Mouse (Mus musculus) hindbrain, embryonic 10.5 days (tissue): Measurements from ENCODE around the gene Gm19668. TPM values are rescaled to one million over a fixed set of nuclear protein-coding genes. Genes with fewer than 3 reads are reported as not detected.

Source experiments
- DNase-seq: peaks from one replicate; pipeline ENCODE4 v3.0.0-alpha.2; 2017; ENCODE audit warnings: low spot score
- H3K27ac ChIP-seq: fragments of 300-500 bp; sonication (generic); 2 replicates; pipeline ENCODE4 v1.5.1; 2016; ENCODE audit warnings: mild to moderate bottlenecking, moderate library complexity
- H3K27me3 ChIP-seq: fragments of 300-500 bp; sonication (generic); 2 replicates; pipeline ENCODE4 v1.6.1; 2016; ENCODE audit warnings: mild to moderate bottlenecking; ENCODE audit not compliant: poor library complexity, insufficient read depth, severe bottlenecking
- H3K36me3 ChIP-seq: fragments of 300-500 bp; sonication (generic); 2 replicates; pipeline ENCODE4 v1.6.1; 2016; ENCODE audit warnings: mild to moderate bottlenecking, moderate library complexity
- H3K4me1 ChIP-seq: fragments of 300-500 bp; sonication (generic); replicated peaks from 2 replicates; pipeline ENCODE4 v1.6.1; 2016; ENCODE audit warnings: mild to moderate bottlenecking
- H3K4me3 ChIP-seq: fragments of 300-500 bp; sonication (generic); 2 replicates; pipeline ENCODE4 v1.5.1; 2016; ENCODE audit warnings: mild to moderate bottlenecking, moderate library complexity
- H3K9me3 ChIP-seq: fragments of 300-500 bp; sonication (generic); 2 replicates; pipeline ENCODE4 v1.6.1; 2016; ENCODE audit warnings: mild to moderate bottlenecking, moderate library complexity
- WGBS: fragments of 180-500 bp; shearing (Covaris S2); methylation state at CpG from one replicate; pipeline ENCODE4 v1.1.7; 2016; 5-methylcytosine and 5-hydroxymethylcytosine counted together
- polyA plus RNA-seq: library from polyadenylated mRNA; unstranded; fragments of >200 nt; fragmentation: Nextera tagmentation; extraction: Ambion mirVana; gene quantifications from 2 replicates; pipeline ENCODE4 v1.2.1, GENCODE M21; 2016

Gene Gm19668
- not detected in 2 replicates for polyA plus RNA-seq

DNA sequence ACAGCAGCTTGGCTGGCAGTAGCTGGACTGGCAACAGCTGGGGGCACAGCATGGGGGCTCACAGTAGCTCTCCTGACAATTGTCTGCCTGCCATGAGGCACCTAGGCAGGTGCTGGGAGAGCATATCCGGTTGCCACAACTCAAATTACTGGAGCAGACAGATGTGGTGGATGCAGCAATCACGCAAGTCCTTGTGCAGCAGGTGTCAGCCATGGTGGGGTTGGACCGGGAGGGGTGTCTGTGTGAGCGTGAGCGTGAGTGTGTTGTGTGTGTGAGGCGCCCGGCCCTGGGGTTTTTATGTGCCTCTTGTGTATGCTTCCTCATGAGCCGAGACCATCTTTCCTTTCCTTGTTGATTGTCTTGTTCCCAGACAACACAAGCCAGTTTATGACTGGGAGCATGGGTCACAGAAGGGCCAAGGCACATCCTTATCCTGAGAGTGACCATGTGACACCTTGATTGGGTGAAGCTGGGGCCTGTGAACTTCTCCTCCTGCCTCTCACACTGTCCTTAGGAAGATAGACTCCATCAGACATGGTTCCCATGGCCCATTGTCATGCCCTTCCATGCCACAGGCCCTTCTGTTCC lies at the start of gene Gm19668:
TSS of gene Gm19668 (minus strand) at position 213 of the 588 bp plus-strand sequence.
- WGBS, result 54% methylated on average over 8 of the region's 8 CpGs

DNA sequence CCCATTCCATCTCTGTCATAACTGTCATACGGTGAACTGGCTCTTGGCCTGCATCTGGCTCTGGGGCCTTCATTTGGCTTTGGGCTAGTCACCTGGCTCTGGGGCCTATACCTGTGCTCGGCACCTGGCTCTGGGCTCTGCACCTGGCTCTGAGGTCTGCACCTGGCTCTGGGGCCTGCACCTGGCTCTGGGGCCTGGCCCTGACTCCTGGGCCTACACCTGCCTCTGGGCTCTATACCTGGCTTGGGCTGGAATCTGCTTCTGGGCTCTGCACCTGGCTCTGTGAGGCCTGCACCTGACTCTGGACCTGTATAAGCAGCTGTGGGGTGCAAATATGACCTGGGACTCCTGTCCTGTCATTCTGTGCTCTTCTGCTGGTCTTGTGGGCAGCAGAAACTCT lies 48.6 kb upstream of the Gm19668 start:
- no peak overlapping the region for H3K4me3 ChIP-seq
- DNase-seq, result no peak
- H3K27ac ChIP-seq, result no peak overlapping the region
- 84% methylated on average over 2 of the region's 2 CpGs for WGBS
- peaks cover 7% of the 10 kb centered on the region; the same call in 1 of the 2 replicates for H3K4me1 ChIP-seq
- H3K36me3 ChIP-seq, result no peaks in the 10 kb centered on the region
- H3K9me3 ChIP-seq, result peaks cover 22% of the 10 kb centered on the region
- H3K27me3 ChIP-seq, result no peaks in the 10 kb centered on the region

More for the DNA sequence above, at the start of gene Gm19668:
- Histone ChIP-seq H3K9me3 (no peaks in the 10 kb centered on the region), H3K27ac (peak within 1 kb of the TSS; percentile 74), H3K36me3 (no peaks in the 10 kb centered on the region), H3K4me1 (peaks cover 29% of the 10 kb centered on the region), H3K27me3 (no peaks in the 10 kb centered on the region), H3K4me3 (no peak within 1 kb of the TSS)
- DNase-seq, result no peak

DNA sequence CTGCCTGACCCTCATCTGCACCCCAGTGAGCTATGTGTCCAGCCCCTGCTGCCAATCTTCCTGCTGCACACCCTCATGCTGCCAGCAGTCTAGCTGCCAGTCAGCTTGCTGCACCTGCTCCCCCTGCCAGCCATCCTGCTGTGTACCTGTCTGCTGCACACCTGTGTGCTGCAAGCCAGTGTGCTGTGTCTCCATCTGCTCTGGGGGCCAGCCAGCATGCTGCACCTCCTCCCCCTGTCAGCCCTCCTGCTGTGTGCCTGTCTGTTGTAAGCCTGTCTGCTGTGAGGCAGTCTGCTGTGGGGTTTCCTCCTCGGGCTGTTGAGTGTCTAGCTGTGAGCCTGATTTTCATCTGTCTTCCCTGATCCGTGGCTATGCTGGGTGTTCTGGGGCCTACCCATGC lies 48.0 kb upstream of the Gm19668 start:
- peaks cover 23% of the 10 kb centered on the region for H3K9me3 ChIP-seq
- no peak for DNase-seq
- H3K27ac ChIP-seq, result no peak overlapping the region
- 12% methylated on average over 2 of the region's 2 CpGs for WGBS
- H3K36me3 ChIP-seq, result no peaks in the 10 kb centered on the region
- H3K4me3 ChIP-seq, result no peak overlapping the region
- H3K4me1 ChIP-seq, result 0 out of 2 replicates have a peak, but pooled peaks cover 7% of the 10 kb centered on the region
- no peaks in the 10 kb centered on the region for H3K27me3 ChIP-seq

DNA sequence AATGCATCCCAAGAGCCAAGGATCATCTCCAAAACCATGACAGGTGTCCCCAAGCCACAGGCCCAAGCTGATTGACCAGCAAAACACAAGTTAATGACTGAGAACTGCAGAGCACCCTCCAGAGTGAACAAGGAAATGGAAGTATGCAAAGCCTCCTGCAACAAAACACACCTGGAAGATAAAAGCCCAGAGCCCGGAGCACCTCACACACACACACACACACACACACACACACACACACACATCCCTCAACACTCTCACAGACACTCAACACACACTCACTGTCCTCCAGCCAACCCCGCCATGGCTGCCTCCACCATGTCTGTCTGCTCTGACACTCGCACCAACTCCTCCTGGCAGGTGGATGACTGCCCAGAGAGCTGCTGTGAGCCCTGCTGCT lies 47.6 kb upstream of the Gm19668 start, which contains the start of gene Gm36176:
TSS of gene Gm36176 (plus strand) at position 301 of the 400 bp plus-strand sequence.
- Histone ChIP-seq H3K27ac (no peak within 1 kb of the TSS), H3K4me1 (0 out of 2 replicates have a peak, but pooled peaks cover 7% of the 10 kb centered on the region), H3K4me3 (no peak within 1 kb of the TSS), H3K9me3 (peaks cover 23% of the 10 kb centered on the region), H3K27me3 (no peaks in the 10 kb centered on the region), H3K36me3 (no peaks in the 10 kb centered on the region)
- no peak for DNase-seq
- 68% methylated on average over 3 of the region's 3 CpGs for WGBS

DNA sequence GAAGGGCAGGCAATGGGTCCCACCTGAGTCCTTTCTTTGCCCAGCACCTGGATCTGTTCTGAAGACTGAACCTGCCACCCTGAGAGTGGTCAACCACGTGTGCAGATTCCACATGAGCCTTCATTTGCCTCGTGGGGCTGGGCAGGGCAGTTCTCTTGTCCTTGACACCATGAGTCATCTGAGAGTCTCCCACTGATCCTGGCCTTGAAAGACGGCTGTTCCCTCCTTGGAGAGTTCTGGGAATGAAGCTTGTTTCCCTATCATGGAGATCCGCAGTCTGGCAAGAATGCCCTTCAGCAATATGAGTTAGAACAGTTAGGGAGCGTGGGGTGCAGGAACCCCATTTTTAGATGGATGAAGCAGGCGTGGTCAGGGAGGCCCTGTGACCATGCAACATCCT lies 40.1 kb upstream of the Gm19668 start:
- H3K4me1 ChIP-seq, result peaks cover 6% of the 10 kb centered on the region; the same call in 1 of the 2 replicates
- no peak for DNase-seq
- no peaks in the 10 kb centered on the region for H3K36me3 ChIP-seq
- 80% methylated on average over 6 of the region's 6 CpGs for WGBS
- no peak overlapping the region for H3K27ac ChIP-seq
- no peaks in the 10 kb centered on the region for H3K27me3 ChIP-seq
- H3K9me3 ChIP-seq, result peaks cover 15% of the 10 kb centered on the region
- no peak overlapping the region for H3K4me3 ChIP-seq

DNA sequence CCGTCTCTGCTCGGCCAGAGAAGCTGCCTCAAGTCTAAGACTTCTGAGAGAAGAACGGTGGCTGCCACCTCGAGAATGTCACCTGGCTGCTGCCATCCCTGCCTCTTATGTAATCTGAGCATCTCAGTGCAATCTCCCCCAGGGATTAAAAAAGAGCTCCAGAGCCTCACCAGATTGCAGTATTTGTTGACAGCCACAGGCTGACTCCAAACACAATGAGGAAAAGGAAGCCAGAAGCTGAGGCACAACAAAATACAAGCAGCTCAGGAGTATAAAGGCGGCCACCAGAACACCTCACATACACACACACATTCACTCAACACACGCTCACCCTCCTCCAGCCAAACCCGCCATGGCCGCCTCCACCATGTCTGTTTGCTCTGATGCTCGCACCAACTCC lies 36.7 kb upstream of the Gm19668 start, which contains the start of gene Krtap10-10:
TSS of gene Krtap10-10 (plus strand) at position 301 of the 400 bp plus-strand sequence.
- Histone ChIP-seq H3K27ac (no peak within 1 kb of the TSS), H3K36me3 (no peaks in the 10 kb centered on the region), H3K9me3 (no peaks in the 10 kb centered on the region), H3K27me3 (no peaks in the 10 kb centered on the region), H3K4me3 (no peak within 1 kb of the TSS), H3K4me1 (peaks cover 6% of the 10 kb centered on the region; the same call in 1 of the 2 replicates)
- WGBS, result 73% methylated on average over 9 of the region's 9 CpGs
- DNase-seq, result no peak

DNA sequence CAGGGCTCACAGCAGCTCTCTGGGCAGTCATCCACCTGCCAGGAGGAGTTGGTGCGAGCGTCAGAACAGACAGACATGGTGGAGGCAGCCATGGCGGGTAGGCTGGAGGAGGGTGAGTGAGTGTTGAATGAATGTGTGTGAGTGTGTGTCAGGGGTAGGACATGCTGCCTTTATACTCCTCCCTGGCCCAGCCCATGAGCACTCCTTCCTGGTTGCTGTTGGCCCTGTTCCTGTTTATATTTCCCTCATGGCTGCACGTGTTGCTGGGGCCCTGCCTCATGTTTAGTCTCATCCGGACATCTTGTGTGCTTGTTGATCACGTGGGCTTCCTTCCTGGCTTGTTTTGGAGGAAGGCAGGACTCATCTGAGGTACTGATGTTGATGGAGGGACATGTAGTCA lies 28.0 kb upstream of the Gm19668 start, which contains the start of gene Krtap10-4:
TSS of gene Krtap10-4 (minus strand) at position 145 of the 400 bp plus-strand sequence.
- Histone ChIP-seq H3K27ac (no peak within 1 kb of the TSS), H3K27me3 (no peaks in the 10 kb centered on the region), H3K9me3 (peaks cover 5% of the 10 kb centered on the region; the same call in 1 of the 2 replicates), H3K4me3 (no peak within 1 kb of the TSS), H3K4me1 (no peaks in the 10 kb centered on the region), H3K36me3 (no peaks in the 10 kb centered on the region)
- no peak for DNase-seq
- WGBS, result 67% methylated on average over 6 of the region's 6 CpGs

DNA sequence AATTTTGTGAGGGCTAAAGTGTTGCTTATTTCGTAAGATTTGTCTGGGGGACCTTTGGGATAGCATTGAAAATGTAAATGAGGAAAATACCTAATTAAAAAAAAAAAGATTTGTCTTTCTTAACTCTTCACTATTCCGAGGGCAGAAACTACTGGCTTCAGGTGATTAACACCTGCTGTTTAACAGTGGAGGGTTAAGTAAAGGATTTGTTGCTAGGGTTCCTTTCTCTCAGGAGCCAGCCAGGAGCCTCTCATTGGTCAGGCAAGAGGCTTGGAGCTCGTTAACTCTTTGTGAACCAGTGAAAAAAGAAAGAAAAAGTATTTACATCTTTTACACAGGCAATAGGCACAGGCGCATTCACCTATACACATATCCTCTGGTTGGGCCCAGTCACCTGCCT lies 20.3 kb upstream of the Gm19668 start:
- Histone ChIP-seq H3K27ac (no peak overlapping the region), H3K4me1 (peaks cover 7% of the 10 kb centered on the region; the same call in 1 of the 2 replicates), H3K4me3 (no peak overlapping the region), H3K27me3 (no peaks in the 10 kb centered on the region), H3K9me3 (peaks cover 5% of the 10 kb centered on the region; the same call in 1 of the 2 replicates), H3K36me3 (no peaks in the 10 kb centered on the region)
- DNase-seq, result no peak
- WGBS, result 40% methylated on average over 4 of the region's 4 CpGs

DNA sequence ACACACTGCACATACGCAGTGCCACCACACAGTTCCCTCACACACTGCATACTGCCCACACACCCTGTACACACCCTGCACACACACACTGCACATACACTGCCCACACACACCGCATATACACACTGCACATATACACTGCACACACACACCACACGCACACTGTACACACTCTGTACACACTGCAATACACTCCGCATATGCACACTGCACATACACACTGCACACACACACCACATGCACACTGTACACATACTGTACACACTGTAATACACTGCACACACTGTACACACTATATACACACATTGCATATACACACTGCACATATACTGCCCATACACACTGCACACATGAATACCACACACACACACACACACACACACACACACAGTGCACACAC lies 19.6 kb upstream of the Gm19668 start:
- Histone ChIP-seq H3K9me3 (no peaks in the 10 kb centered on the region), H3K4me1 (peaks cover 7% of the 10 kb centered on the region; the same call in 1 of the 2 replicates), H3K36me3 (no peaks in the 10 kb centered on the region), H3K4me3 (no peak overlapping the region), H3K27ac (no peak overlapping the region), H3K27me3 (no peaks in the 10 kb centered on the region)
- DNase-seq, result no peak
- WGBS, result 93% methylated on average over 4 of the region's 4 CpGs

DNA sequence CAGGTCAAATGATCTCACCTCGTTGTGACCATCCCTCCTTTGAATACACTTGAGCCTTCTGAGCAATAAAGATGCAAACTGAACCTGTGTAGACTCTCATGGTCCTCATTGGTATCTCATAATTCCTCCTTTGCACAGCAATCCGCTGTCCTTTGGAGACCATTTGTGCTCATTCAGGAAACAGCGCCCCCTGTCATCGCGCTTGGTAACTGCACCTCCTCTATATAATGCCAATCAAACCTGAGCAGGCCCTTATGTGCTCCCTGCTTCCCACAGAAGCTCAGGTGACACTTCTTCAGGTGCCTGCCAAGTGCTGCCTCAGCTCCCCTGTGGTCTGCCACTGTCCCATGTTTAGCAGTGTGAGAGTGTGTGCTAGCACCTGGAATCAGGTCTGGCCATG lies 16.6 kb upstream of the Gm19668 start:
- H3K36me3 ChIP-seq, result no peaks in the 10 kb centered on the region
- no peaks in the 10 kb centered on the region for H3K27me3 ChIP-seq
- 0 out of 2 replicates have a peak overlapping the region, but pooled peaks have one; percentile 35 for H3K27ac ChIP-seq
- H3K9me3 ChIP-seq, result no peaks in the 10 kb centered on the region
- DNase-seq, result peak; percentile 33
- H3K4me3 ChIP-seq, result no peak overlapping the region
- 31% methylated on average over 5 of the region's 5 CpGs for WGBS
- peaks cover 7% of the 10 kb centered on the region; the same call in 1 of the 2 replicates for H3K4me1 ChIP-seq

DNA sequence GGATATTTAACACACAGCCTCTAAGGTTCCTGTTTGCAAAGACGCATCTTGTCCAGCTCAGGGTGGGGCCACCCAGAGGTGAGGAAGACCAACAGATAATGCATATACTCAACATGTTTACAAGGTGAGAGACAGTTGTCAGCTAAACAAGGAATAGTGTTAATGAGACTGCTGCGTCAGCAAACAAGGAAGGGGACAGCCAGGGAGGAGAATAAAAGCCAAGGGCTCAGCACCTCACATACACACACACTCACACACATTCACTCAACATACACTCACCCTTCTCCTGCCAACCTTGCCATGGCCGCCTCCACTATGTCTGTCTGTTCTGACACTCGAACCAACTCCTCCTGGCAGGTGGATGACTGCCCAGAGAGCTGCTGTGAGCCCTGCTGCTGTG lies 15.4 kb upstream of the Gm19668 start, which contains the start of gene Gm2696:
TSS of gene Gm2696 (plus strand) at position 301 of the 400 bp plus-strand sequence.
- 0 out of 2 replicates have a peak within 1 kb of the TSS, but pooled peaks have one; percentile 35 for H3K27ac ChIP-seq
- WGBS, result 57% methylated on average over 4 of the region's 4 CpGs
- peaks cover 3% of the 10 kb centered on the region; the same call in 1 of the 2 replicates for H3K9me3 ChIP-seq
- H3K4me3 ChIP-seq, result no peak within 1 kb of the TSS
- no peaks in the 10 kb centered on the region for H3K27me3 ChIP-seq
- no peaks in the 10 kb centered on the region for H3K36me3 ChIP-seq
- peaks cover 7% of the 10 kb centered on the region; the same call in 1 of the 2 replicates for H3K4me1 ChIP-seq
- DNase-seq, result no peak

DNA sequence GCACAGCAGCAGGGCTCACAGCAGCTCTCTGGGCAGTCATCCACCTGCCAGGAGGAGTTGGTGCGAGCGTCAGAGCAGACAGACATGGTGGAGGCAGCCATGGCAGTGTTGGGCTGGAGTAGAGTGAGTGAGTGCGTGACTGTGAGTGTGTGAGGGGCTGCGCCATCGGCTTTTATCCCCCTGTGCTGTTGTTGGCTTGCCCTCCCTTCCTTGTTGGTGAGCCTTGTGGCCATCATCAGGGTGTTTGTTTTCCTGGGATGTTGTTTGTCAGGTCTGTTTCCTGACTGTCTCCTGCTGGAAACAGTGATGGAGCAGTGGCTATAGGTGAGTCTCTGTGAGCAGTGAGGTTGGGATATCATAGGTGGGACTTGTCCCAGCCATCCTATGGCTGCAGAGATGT lies 12.8 kb upstream of the Gm19668 start, which contains the start of gene Gm9507:
TSS of gene Gm9507 (minus strand) at position 101 of the 400 bp plus-strand sequence.
- peaks cover 9% of the 10 kb centered on the region for H3K9me3 ChIP-seq
- peaks cover 7% of the 10 kb centered on the region; the same call in 1 of the 2 replicates for H3K4me1 ChIP-seq
- no peak within 1 kb of the TSS for H3K4me3 ChIP-seq
- no peak within 1 kb of the TSS for H3K27ac ChIP-seq
- no peaks in the 10 kb centered on the region for H3K36me3 ChIP-seq
- 72% methylated on average over 5 of the region's 5 CpGs for WGBS
- H3K27me3 ChIP-seq, result no peaks in the 10 kb centered on the region
- no peak for DNase-seq

DNA sequence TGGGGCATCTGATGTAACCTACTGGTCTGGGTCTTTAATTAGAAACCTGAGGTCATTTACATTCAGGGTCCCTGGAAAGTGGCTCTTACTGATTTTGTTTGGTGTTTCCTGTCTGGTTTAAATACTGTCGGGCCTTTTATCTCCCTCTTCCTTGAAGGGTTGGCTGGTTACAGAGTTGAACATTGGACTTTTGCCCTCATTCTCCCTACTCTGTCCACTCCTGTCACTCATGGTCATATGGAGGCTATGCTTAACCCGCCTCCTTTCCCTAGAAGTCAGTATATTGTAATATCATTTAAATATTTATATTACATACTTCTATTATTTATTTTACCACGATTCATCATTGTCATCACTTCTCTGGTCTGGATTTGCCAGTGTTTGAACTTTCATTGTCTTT lies 5.2 kb upstream of the Gm19668 start:
- no peaks in the 10 kb centered on the region for H3K36me3 ChIP-seq
- no peak overlapping the region for H3K27ac ChIP-seq
- H3K9me3 ChIP-seq, result peaks cover 6% of the 10 kb centered on the region; the same call in 1 of the 2 replicates
- H3K27me3 ChIP-seq, result no peaks in the 10 kb centered on the region
- DNase-seq, result no peak
- WGBS, result 82% methylated on average over 3 of the region's 3 CpGs
- H3K4me1 ChIP-seq, result peaks cover 3% of the 10 kb centered on the region
- H3K4me3 ChIP-seq, result no peak overlapping the region
